Mouse (Mus musculus) hindbrain, embryonic 12.5 days (tissue): ENCODE measurements around the gene Triml1. TPM values are rescaled to one million over a fixed set of nuclear protein-coding genes. Genes with fewer than 3 reads are reported as not detected.

Experiments
- polyA plus RNA-seq: library from polyadenylated mRNA; unstranded; fragments of >200 nt; fragmentation: Nextera tagmentation; extraction: Ambion mirVana; gene quantifications from 2 replicates; pipeline ENCODE4 v1.2.1, GENCODE M21; 2016

Triml1 gene
- polyA plus RNA-seq, 1 experiment from 2014 or later = not detected

Other genes starting within 250 kb of the Triml1 start
- not detected in 2 replicates for gene Triml2, start 39.1 kb upstream of the Triml1 start, polyA plus RNA-seq
- not detected in 2 replicates for gene Zfp42, start 165.5 kb upstream of the Triml1 start, polyA plus RNA-seq